Mouse (Mus musculus) testis, adult 10 weeks (tissue): ENCODE measurements around the gene Olfr625-ps1. TPM values are rescaled to one million over a fixed set of nuclear protein-coding genes. Genes with fewer than 3 reads are reported as not detected.

ENCODE experiments used
- polyA plus RNA-seq: library from polyadenylated mRNA; stranded (reverse); fragments of 350-450 nt; fragmentation: Illumina TruSeq; extraction: RNeasy Lipid Tissue Mini Kit (QIAGEN cat#74804); gene quantifications from one replicate; pipeline ENCODE4 v1.2.3, GENCODE M21; 2014; ENCODE audit warnings: low read depth, low replicate concordance

Olfr625-ps1 gene
- not detected for polyA plus RNA-seq

GRCm38 (mm10) chr7:103682420-103682819, at the start of gene Olfr625-ps1:
Olfr625-ps1 (plus strand) TSS chr7:103682720.

GRCm38 (mm10) chr7:103642602-103643001, 39.9 kb upstream of the Olfr625-ps1 start, which contains the start of gene Olfr622:
Olfr622 (minus strand) TSS chr7:103642702.

GRCm38 (mm10) chr7:103663598-103663997, 18.9 kb upstream of the Olfr625-ps1 start, which contains the start of gene Olfr623:
Olfr623 (minus strand) TSS chr7:103663698.

GRCm38 (mm10) chr7:103671091-103671490, 11.4 kb upstream of the Olfr625-ps1 start, which contains the start of gene Olfr624:
Olfr624 (minus strand) TSS chr7:103671191.

GRCm38 (mm10) chr7:103714371-103714770, 31.9 kb downstream of the Olfr625-ps1 start, which contains the start of gene Olfr243:
Olfr243 (plus strand) TSS chr7:103714671.

GRCm38 (mm10) chr7:103730074-103730473, 47.6 kb downstream of the Olfr625-ps1 start, which contains the start of gene Olfr628:
Olfr628 (plus strand) TSS chr7:103730374.

Other genes with a start within 250 kb of the Olfr625-ps1 start
- not detected for gene Olfr605, start 237.3 kb upstream of the Olfr625-ps1 start, polyA plus RNA-seq
- not detected for gene Olfr606, start 233.7 kb upstream of the Olfr625-ps1 start, polyA plus RNA-seq
- gene Olfr607, start 218.6 kb upstream of the Olfr625-ps1 start, polyA plus RNA-seq: not detected
- gene Olfr608, start 212.8 kb upstream of the Olfr625-ps1 start, polyA plus RNA-seq: not detected
- gene Olfr609, start 184.7 kb upstream of the Olfr625-ps1 start, polyA plus RNA-seq: not detected
- gene Olfr610, start 170.6 kb upstream of the Olfr625-ps1 start, polyA plus RNA-seq: not detected
- not detected for gene Olfr611, start 161.9 kb upstream of the Olfr625-ps1 start, polyA plus RNA-seq
- not detected for gene Olfr612, start 140.0 kb upstream of the Olfr625-ps1 start, polyA plus RNA-seq
- gene Olfr613, start 134.6 kb upstream of the Olfr625-ps1 start, polyA plus RNA-seq: not detected
- gene Olfr615, start 126.6 kb upstream of the Olfr625-ps1 start, polyA plus RNA-seq: not detected
- gene Olfr616, start 113.6 kb upstream of the Olfr625-ps1 start, polyA plus RNA-seq: 0.38 TPM
- not detected for gene Olfr617, start 109.7 kb upstream of the Olfr625-ps1 start, polyA plus RNA-seq
- not detected for gene Olfr618, start 92.6 kb upstream of the Olfr625-ps1 start, polyA plus RNA-seq
- not detected for gene Olfr619, start 82.1 kb upstream of the Olfr625-ps1 start, polyA plus RNA-seq
- not detected for gene Olfr620, start 70.2 kb upstream of the Olfr625-ps1 start, polyA plus RNA-seq
- gene Olfr622, start 40.0 kb upstream of the Olfr625-ps1 start, polyA plus RNA-seq: not detected
- gene Olfr623, start 19.0 kb upstream of the Olfr625-ps1 start, polyA plus RNA-seq: not detected
- gene Olfr624, start 11.5 kb upstream of the Olfr625-ps1 start, polyA plus RNA-seq: 0.06 TPM
- gene Olfr243, start 32.0 kb downstream of the Olfr625-ps1 start, polyA plus RNA-seq: not detected
- gene Olfr628, start 47.7 kb downstream of the Olfr625-ps1 start, polyA plus RNA-seq: not detected
- gene Olfr629, start 62.2 kb downstream of the Olfr625-ps1 start, polyA plus RNA-seq: not detected
- gene Olfr630, start 74.6 kb downstream of the Olfr625-ps1 start, polyA plus RNA-seq: not detected
- not detected for gene Olfr69, start 88.9 kb downstream of the Olfr625-ps1 start, polyA plus RNA-seq
- gene Olfr68, start 97.0 kb downstream of the Olfr625-ps1 start, polyA plus RNA-seq: not detected
- gene Olfr67, start 109.1 kb downstream of the Olfr625-ps1 start, polyA plus RNA-seq: not detected
- gene Hbb-bt, start 131.3 kb downstream of the Olfr625-ps1 start, polyA plus RNA-seq: 0.62 TPM
- gene Hbb-bs, start 145.4 kb downstream of the Olfr625-ps1 start, polyA plus RNA-seq: 9.6 TPM
- not detected for gene Hbb-bh2, start 157.8 kb downstream of the Olfr625-ps1 start, polyA plus RNA-seq
- gene Hbb-bh1, start 160.4 kb downstream of the Olfr625-ps1 start, polyA plus RNA-seq: not detected
- gene Hbb-y, start 170.5 kb downstream of the Olfr625-ps1 start, polyA plus RNA-seq: not detected
- not detected for gene Olfr66, start 203.5 kb downstream of the Olfr625-ps1 start, polyA plus RNA-seq
- gene Olfr64, start 211.8 kb downstream of the Olfr625-ps1 start, polyA plus RNA-seq: not detected
- not detected for gene Olfr65, start 220.8 kb downstream of the Olfr625-ps1 start, polyA plus RNA-seq
- not detected for gene Olfr631, start 246.1 kb downstream of the Olfr625-ps1 start, polyA plus RNA-seq